Mouse (Mus musculus) neural tube, embryonic 11.5 days (tissue): Measurements from ENCODE around the gene Ppp2r1b. TPM values are rescaled to one million over a fixed set of nuclear protein-coding genes. Genes with fewer than 3 reads are reported as not detected.

Experiments used
- ATAC-seq: fragments of 200-750 bp; cut with Nextera tagmentation; 2 replicates; pipeline ENCODE4 v1.8.0; 2017; ENCODE audit warnings: moderate number of reproducible peaks, mild to moderate bottlenecking, moderate TSS enrichment, moderate library complexity; ENCODE audit not compliant: insufficient read depth, low FRiP score, low TSS enrichment
- DNase-seq: peaks from one replicate; pipeline ENCODE4 v3.0.0-alpha.2; 2015; ENCODE audit warnings: low spot score
- H3K27ac ChIP-seq: fragments of 300-500 bp; sonication (generic); 2 replicates; pipeline ENCODE4 v1.5.1; 2014; ENCODE audit warnings: low read depth, mild to moderate bottlenecking, low read length
- H3K27me3 ChIP-seq: fragments of 300-500 bp; sonication (generic); 2 replicates; pipeline ENCODE4 v1.6.1; 2014; ENCODE audit warnings: mild to moderate bottlenecking, low read length, mixed read lengths; ENCODE audit not compliant: control insufficient read depth, insufficient read depth
- H3K36me3 ChIP-seq: fragments of 300-500 bp; sonication (generic); 2 replicates; pipeline ENCODE4 v1.6.1; 2014; ENCODE audit warnings: mild to moderate bottlenecking, low read length, moderate library complexity, mixed read lengths; ENCODE audit not compliant: control insufficient read depth, insufficient read depth
- H3K4me1 ChIP-seq: fragments of 300-500 bp; sonication (generic); 2 replicates; pipeline ENCODE4 v1.6.1; 2014; ENCODE audit warnings: low read length, mixed read lengths; ENCODE audit not compliant: control insufficient read depth, insufficient read depth
- H3K4me2 ChIP-seq: fragments of 300-500 bp; sonication (generic); 2 replicates; pipeline ENCODE4 v1.6.1; 2014; ENCODE audit warnings: low read depth, mild to moderate bottlenecking, moderate library complexity
- H3K4me3 ChIP-seq: fragments of 300-500 bp; sonication (generic); 2 replicates; pipeline ENCODE4 v1.5.1; 2014; ENCODE audit warnings: low read depth, low read length
- H3K9ac ChIP-seq: fragments of 300-500 bp; sonication (generic); 2 replicates; pipeline ENCODE4 v1.6.1; 2014; ENCODE audit warnings: mild to moderate bottlenecking, low read length
- H3K9me3 ChIP-seq: fragments of 300-500 bp; sonication (generic); 2 replicates; pipeline ENCODE4 v1.6.1; 2016; ENCODE audit warnings: low read length; ENCODE audit not compliant: control insufficient read depth
- WGBS: fragments of 180-500 bp; shearing (Covaris S2); extraction: QIAGEN DNeasy Blood & Tissue Kit; methylation state at CpG from one replicate; pipeline ENCODE4 v1.1.7; 2014; 5-methylcytosine and 5-hydroxymethylcytosine counted together
- polyA plus RNA-seq: library from polyadenylated mRNA; unstranded; fragments of >200 nt; fragmentation: Nextera tagmentation; extraction: Ambion mirVana; gene quantifications from 2 replicates; pipeline ENCODE4 v1.2.1, GENCODE M21; 2014

Gene Ppp2r1b
- polyA plus RNA-seq, 1 experiment from 2014 or later: 121 TPM

DNA sequence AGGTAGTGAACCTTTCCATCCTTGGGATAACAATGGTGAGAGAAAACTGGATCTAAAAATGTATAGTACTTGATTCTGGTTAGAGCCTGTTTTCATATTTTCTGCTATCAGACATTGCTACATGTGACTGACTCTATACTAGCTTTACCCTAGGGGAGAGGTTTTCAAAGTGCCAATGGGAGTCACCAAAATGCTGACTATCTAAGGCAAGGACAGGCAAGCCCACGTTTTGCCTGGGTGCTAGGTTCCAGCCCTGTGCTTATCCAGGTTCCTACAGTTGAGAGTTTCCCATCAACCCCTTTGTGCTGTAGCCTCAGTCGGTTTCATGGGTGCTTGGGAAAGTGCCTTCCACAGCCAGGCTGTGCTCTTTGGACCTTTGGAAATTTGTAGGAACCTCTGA lies 33.4 kb upstream of the Ppp2r1b start:
- 82% methylated on average over 2 of the region's 2 CpGs for WGBS
- Histone ChIP-seq H3K4me2 (no peak overlapping the region), H3K27ac (no peak overlapping the region), H3K4me1 (no peaks in the 10 kb centered on the region), H3K9me3 (no peaks in the 10 kb centered on the region), H3K36me3 (peaks cover 7% of the 10 kb centered on the region), H3K4me3 (no peak overlapping the region), H3K27me3 (no peaks in the 10 kb centered on the region), H3K9ac (no peak overlapping the region)
- ATAC-seq (no peak), DNase-seq (no peak)

- no peaks in the 10 kb centered on the region for H3K9me3 ChIP-seq
- H3K27me3 ChIP-seq: no peaks in the 10 kb centered on the region
- ATAC-seq (no peak), DNase-seq (no peak)
- no peaks in the 10 kb centered on the region for H3K4me1 ChIP-seq
- no peak overlapping the region for H3K27ac ChIP-seq
- H3K4me3 ChIP-seq: no peak overlapping the region
- WGBS: 93% methylated on average over 5 of the region's 5 CpGs
- H3K9ac ChIP-seq: no peak overlapping the region
- H3K36me3 ChIP-seq: peaks cover 6% of the 10 kb centered on the region
- H3K4me2 ChIP-seq: no peak overlapping the region
These were observed 31.3 kb upstream of the Ppp2r1b start for GRCm38 (mm10) chr9:50813796-50814195.

GRCm38 (mm10) chr9:50815666-50816065 lies 29.4 kb upstream of the Ppp2r1b start:
- no peak overlapping the region for H3K4me3 ChIP-seq
- H3K27me3 ChIP-seq: no peaks in the 10 kb centered on the region
- H3K9ac ChIP-seq: no peak overlapping the region
- H3K9me3 ChIP-seq: no peaks in the 10 kb centered on the region
- no peak overlapping the region for H3K27ac ChIP-seq
- H3K36me3 ChIP-seq: peaks cover 4% of the 10 kb centered on the region
- no peaks in the 10 kb centered on the region for H3K4me1 ChIP-seq
- no peak for DNase-seq
- 100% methylated on average over 4 of the region's 4 CpGs for WGBS
- ATAC-seq: no peak
- H3K4me2 ChIP-seq: no peak overlapping the region

- 89% methylated on average over 1 of the region's 1 CpGs for WGBS
- Histone ChIP-seq H3K4me2 (no peak overlapping the region), H3K27me3 (no peaks in the 10 kb centered on the region), H3K4me1 (no peaks in the 10 kb centered on the region), H3K27ac (no peak overlapping the region), H3K9me3 (no peaks in the 10 kb centered on the region), H3K36me3 (peaks cover 4% of the 10 kb centered on the region), H3K9ac (no peak overlapping the region), H3K4me3 (no peak overlapping the region)
- ATAC-seq (no peak), DNase-seq (no peak)
These were observed 28.6 kb upstream of the Ppp2r1b start for GRCm38 (mm10) chr9:50816512-50816911.

- Histone ChIP-seq H3K9ac (no peak overlapping the region), H3K9me3 (no peaks in the 10 kb centered on the region), H3K4me3 (no peak overlapping the region), H3K27ac (no peak overlapping the region), H3K36me3 (peaks cover 4% of the 10 kb centered on the region), H3K4me2 (no peak overlapping the region), H3K27me3 (no peaks in the 10 kb centered on the region), H3K4me1 (no peaks in the 10 kb centered on the region)
- ATAC-seq: no peak
- DNase-seq: no peak
- WGBS: 88% methylated on average over 6 of the region's 6 CpGs
These were observed 27.1 kb upstream of the Ppp2r1b start for GRCm38 (mm10) chr9:50818050-50818449.

- H3K9ac ChIP-seq: no peak overlapping the region
- DNase-seq (no peak), ATAC-seq (no peak)
- no peak overlapping the region for H3K27ac ChIP-seq
- H3K4me1 ChIP-seq: no peaks in the 10 kb centered on the region
- no peaks in the 10 kb centered on the region for H3K9me3 ChIP-seq
- H3K36me3 ChIP-seq: peaks cover 2% of the 10 kb centered on the region
- WGBS: 94% methylated on average over 6 of the region's 6 CpGs
- H3K4me2 ChIP-seq: no peak overlapping the region
- H3K4me3 ChIP-seq: no peak overlapping the region
- no peaks in the 10 kb centered on the region for H3K27me3 ChIP-seq
These were observed 25.4 kb upstream of the Ppp2r1b start for GRCm38 (mm10) chr9:50819716-50820115.

DNA sequence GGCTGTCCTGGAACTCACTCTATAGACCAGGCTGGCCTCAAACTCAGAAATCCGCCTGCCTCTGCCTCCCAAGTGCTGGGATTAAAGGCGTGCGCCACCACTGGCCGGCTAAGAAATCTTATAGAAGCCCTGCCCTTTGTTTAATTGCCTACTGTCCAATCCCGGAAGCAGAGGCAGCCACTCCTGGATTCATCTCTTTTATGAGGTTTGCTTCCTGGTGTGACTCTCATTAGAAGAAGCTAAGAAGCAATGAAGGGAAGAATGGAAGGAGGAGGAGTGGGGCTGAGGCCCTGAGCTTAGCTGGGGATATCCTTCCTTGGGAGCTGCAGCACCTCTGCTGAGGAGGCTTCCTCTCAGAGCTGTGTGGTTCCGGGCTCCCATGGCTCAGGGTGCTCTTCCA lies 23.4 kb upstream of the Ppp2r1b start:
- no peak for DNase-seq
- H3K36me3 ChIP-seq: no peaks in the 10 kb centered on the region
- 93% methylated on average over 6 of the region's 6 CpGs for WGBS

GRCm38 (mm10) chr9:50822216-50822615 lies 22.9 kb upstream of the Ppp2r1b start:
- ATAC-seq (no peak), DNase-seq (no peak)
- Histone ChIP-seq H3K9me3 (no peaks in the 10 kb centered on the region), H3K9ac (no peak overlapping the region), H3K27ac (no peak overlapping the region), H3K36me3 (no peaks in the 10 kb centered on the region), H3K27me3 (no peaks in the 10 kb centered on the region), H3K4me3 (no peak overlapping the region), H3K4me1 (no peaks in the 10 kb centered on the region), H3K4me2 (no peak overlapping the region)
- 98% methylated on average over 5 of the region's 5 CpGs for WGBS

More for the DNA sequence above, 23.4 kb upstream of the Ppp2r1b start:
- H3K9me3 ChIP-seq: no peaks in the 10 kb centered on the region
- no peaks in the 10 kb centered on the region for H3K27me3 ChIP-seq
- H3K4me3 ChIP-seq: no peak overlapping the region
- H3K4me2 ChIP-seq: no peak overlapping the region
- H3K4me1 ChIP-seq: no peaks in the 10 kb centered on the region
- no peak for ATAC-seq
- H3K9ac ChIP-seq: no peak overlapping the region
- H3K27ac ChIP-seq: no peak overlapping the region

GRCm38 (mm10) chr9:50823779-50824453 lies 21.2 kb upstream of the Ppp2r1b start:
- DNase-seq (no peak), ATAC-seq (no peak)
- Histone ChIP-seq H3K4me1 (no peaks in the 10 kb centered on the region), H3K9ac (no peak overlapping the region), H3K4me2 (no peak overlapping the region), H3K27ac (no peak overlapping the region), H3K9me3 (no peaks in the 10 kb centered on the region), H3K36me3 (no peaks in the 10 kb centered on the region), H3K27me3 (no peaks in the 10 kb centered on the region), H3K4me3 (no peak overlapping the region)
- WGBS: 94% methylated on average over 11 of the region's 11 CpGs
